Mouse (Mus musculus): ENCODE data around the gene Nos3.

The Nos3 gene

GRCm38 (mm10) chr5:24379501-24379900 is 14.9 kb downstream of the Nos3 start:
- no peak for DNase-seq

- no peak for DNase-seq
Observed at GRCm38 (mm10) chr5:24380499-24380898, 15.9 kb downstream of the Nos3 start.

DNA sequence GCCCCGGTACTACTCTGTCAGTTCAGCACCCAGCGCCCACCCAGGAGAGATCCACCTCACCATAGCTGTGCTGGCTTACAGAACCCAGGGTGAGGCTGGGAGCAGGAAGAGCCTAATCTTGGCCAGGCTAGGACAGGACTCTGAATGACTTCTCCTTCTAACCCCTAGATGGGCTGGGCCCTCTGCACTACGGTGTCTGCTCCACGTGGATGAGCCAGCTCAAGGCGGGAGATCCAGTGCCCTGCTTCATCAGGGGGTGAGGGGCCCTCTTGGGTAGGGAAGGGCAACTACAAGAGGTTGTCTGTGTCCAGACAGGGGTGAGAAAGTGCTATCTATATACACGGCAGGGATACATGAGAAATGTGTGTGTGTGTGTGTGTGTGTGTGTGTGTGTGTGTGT is 16.9 kb downstream of the Nos3 start:
- no peak for DNase-seq

DNA sequence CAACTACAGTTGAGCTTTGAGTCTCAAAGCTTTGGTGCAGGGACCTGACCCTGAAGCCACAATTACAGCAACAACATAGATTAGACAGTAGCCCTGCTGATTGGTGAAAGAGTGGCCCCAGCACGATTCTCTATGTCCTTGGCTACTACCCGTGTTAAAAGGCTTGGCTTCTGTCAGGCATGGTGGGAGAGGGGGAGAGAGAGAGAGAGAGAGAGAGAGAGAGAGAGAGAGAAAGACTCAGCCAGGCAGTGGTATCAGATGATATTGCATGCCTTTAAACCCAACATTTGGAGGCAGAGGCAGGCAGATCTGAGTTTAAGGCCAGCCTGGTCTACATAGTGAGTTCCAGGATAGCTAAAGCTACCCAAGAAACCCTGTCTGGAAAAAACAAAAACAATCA is 17.4 kb downstream of the Nos3 start:
- no peak for DNase-seq

- peak; percentile 97 for DNase-seq
Observed at GRCm38 (mm10) chr5:24383026-24383859, 18.6 kb downstream of the Nos3 start.

GRCm38 (mm10) chr5:24384407-24384806 is 19.8 kb downstream of the Nos3 start:
- DNase-seq: peak; percentile 48

DNA sequence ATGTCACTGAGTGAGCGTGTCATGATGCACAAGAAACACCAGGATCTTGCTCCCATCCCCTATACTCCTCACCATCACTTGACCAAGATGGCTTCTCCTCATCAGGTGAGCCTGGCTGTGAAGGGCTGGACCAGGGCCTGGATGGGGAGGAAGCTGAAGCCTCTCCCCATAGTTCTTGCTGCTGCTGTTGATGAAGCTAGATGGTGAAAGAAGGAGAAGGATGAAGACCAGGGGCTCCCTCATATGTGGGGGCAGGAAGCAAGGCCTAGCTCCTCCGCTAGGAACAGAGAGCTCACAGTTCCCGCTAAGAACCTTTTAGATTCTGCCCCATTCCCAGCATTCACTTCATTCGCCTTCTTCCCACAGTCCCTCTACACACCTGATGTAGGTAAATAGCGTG is 20.8 kb downstream of the Nos3 start:
- DNase-seq: no peak

DNA sequence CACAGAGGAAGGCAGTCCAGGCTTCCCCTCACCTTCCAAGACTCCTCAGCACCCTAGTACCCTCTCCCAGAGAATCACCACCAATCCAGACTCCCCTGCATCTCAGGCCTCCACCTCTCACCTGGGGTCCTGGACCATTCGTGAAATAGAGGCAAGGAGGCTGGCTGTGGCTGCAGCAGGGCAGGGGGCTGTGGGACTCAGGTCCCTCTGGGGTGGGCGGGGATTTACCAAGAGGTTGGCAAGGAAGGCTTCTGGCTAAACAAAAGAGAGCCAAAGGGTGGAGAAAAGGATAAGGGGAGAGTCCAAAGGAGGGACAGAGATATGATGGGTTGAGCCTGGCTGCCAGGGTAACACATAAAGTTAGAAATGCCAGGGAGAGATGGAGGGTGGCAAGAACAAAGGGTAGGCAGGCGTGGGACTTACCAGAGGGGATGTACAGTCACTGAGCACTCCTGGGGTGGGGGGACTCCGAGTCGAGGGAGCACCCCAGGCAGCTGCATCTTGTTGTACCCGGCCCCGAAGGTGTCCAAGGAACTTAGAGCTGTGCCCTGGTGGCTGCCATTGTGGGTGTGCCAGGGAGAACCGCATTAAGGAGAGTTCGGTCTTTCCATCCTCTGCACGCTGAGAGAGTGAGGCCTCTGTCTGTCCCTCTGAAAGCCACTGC is 21.4 kb downstream of the Nos3 start:
- no peak for DNase-seq

DNA sequence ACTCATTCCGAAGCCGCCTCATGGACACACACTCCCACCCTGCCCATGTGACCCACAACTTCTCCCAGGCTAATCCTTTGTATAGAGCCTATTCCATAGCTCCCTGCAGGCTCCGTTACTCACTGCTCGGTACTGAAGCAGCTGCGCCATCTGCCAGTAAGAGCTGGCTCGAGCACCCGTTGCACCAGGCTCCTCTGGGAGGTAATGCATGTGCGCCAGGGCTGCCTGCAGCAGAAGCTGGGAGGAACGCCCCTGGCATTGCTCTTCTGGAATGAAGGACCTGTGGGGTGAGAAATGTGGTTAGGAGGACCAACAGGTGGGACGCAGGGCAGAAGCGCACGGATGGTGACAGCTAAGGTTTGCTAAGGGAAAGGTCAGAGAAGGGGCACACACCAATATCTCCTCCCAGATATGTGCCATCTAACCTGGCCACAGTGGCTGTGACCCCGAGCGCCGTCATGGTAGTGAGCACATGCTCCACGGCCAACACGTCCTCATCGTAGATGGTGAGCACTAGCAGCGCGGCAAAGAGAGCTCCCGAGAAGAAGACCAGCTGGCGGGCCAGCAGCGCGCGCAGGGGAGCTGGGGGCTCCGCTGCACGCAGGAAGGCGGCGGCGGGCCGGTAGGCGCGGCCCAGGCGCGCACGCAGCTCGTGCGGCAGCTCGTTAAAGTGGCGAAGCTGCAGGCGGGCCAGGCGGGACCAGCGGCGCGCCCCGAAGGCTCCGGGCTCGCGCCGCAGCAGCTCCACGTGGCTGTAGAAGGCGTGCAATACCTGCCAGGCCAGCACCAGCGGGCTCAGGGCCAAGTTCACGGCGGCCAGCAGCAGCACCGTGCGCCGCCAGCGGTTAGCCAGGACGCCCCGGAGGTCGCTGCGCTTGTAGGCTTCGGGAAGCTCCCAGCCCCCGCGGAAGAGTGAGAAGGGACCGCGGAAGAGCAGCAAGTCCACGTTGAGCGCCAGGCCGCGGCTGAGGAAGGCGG is 22.9 kb downstream of the Nos3 start:
- DNase-seq: no peak

DNA sequence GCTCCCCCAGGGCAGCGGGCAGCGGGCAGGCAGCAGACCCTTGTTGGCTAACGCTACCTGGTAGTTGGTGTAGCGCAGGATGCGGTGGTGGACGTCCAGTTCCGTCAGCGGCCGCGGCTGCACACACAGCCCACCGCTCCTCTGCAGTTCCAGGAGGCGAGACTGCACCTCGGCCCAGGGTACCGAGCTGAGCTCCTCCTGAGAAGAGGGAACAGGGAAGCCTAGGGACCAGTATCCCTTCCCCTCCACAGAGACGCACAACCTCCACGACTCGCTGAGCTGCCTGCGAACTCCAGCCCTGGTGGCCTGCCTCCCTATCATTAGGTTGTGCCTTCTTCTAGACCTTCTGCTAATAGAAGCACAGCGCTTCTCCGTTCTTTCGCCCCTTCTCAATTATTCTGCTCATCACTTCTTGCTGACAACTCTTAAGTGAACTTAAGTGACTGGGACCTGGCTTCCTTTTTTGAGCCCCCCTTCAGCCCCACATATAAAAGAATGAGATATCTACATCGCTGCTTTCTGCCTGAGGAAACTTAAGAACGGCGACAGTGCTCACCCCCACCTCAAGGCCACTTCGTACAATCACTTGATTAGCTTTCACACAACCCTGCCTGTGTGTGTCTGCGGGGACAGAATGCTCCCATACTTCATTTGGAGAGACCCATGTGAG is 23.8 kb downstream of the Nos3 start:
- DNase-seq: no peak

- no peak for DNase-seq
Observed at GRCm38 (mm10) chr5:24389011-24389657, 24.5 kb downstream of the Nos3 start.

DNA sequence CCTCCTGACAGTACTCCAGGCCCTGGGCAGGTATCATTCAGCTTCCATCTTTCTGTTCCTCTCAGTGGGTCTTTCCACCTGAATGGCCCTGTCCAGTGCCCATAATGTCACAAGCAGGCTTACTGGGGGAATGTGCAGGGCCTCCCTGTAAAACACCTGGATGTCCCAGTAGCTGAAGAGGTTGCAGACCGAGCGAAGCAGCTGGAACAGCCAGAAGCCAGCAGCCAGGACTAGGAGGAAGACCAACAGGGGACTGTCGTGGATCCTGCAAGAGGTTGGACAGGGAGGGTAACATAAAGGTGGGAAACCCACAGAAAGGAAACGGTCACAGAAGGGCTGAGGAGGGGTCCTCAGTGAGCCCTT is 25.0 kb downstream of the Nos3 start:
- DNase-seq: no peak

DNA sequence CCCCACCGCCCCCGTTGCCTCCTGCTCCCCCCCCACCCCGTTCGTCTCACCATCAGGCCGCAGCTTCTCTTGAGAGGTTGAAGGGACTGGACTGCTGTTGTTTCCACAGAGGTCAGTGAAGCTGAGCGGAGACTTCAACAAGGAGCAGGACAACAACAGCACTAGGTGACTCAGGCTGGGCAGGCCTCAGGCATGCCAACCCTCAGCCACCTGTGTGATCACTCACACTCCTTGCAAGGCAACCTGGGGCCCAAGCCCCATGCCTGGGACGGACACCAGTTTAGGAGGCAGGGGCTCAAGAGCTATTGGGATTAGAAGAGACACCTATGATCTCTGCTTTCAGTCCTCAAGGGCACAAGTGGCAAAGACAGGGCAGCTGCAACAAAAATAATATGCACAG is 27.3 kb downstream of the Nos3 start, which contains the start of gene Atg9b:
Gene Atg9b (minus strand): TSS at position 280 of the 400 bp plus-strand sequence.
- peak; percentile 53 for DNase-seq

DNA sequence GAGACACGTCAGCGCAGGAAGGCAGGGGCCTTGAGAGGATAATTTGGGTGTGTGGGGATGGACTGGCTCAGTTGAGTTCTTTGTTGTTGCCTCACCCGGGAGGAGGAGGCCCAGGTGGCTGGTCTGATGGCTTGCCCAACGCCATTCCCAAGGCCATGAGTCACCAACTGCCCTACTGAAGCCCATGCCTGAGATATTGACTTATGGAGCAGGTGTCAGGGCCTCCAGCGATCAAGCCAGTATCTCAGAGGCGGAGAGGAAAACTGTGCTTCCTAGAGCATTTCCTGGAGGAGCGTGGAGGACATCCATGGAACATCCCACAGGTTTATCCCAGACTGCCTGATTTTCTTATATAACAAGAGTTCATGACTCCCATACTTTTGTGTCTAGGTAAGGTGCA is 28.1 kb downstream of the Nos3 start:
- peak; percentile 44 for DNase-seq

- DNase-seq: peak; percentile 79
Observed at GRCm38 (mm10) chr5:24393392-24393997, 28.9 kb downstream of the Nos3 start, which contains the start of gene Abcb8. Abcb8 (plus strand) TSS chr5:24393663.

- DNase-seq: peak; percentile 96
Observed at GRCm38 (mm10) chr5:24394165-24394894, 29.7 kb downstream of the Nos3 start.

DNA sequence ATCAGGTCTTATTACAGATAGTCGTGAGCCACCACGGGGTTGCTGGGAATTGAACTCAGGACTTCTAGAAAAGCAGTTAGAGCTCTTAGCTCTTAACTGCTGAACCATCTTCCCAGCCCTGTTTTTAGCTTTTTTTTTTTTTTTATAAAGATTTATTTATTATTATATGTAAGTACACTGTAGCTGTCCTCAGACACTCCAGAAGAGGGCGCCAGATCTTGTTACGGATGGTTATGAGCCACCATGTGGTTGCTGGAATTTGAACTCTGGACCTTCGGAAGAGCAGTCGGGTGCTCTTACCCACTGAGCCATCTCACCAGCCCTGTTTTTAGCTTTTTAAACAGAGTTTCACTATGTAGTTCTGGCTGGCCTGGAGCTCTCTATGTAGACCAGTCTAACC is 31.6 kb downstream of the Nos3 start:
- DNase-seq: peak; percentile 19

GRCm38 (mm10) chr5:24399686-24400085 is 35.1 kb downstream of the Nos3 start:
- no peak for DNase-seq

DNA sequence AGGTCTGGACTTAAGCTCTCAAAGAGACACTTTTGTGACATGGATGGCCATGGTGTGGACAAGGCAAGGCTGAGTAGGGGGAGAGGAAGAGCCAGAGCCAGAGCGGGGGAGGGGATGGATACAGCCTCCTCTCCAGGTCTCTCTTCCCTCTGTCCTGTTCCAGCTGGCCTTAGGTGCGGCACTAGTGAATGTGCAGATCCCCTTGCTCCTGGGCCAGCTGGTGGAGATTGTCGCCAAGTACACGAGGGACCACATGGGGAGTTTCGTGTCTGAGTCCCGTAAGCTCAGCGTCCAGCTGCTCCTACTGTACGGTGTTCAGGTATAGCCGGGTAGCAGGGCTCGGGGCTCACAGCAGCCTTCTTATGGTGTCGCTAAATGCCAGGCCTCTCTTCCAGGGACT is 35.8 kb downstream of the Nos3 start:
- no peak for DNase-seq

- no peak for DNase-seq
Observed at GRCm38 (mm10) chr5:24400911-24401605, 36.4 kb downstream of the Nos3 start.

Measured in cerebellum, adult 11-12 months (tissue).